Mouse (Mus musculus) stomach, postnatal 0 days (tissue): Measurements from ENCODE around the gene Akip1. TPM values are rescaled to one million over a fixed set of nuclear protein-coding genes. Genes with fewer than 3 reads are reported as not detected.
A peak's percentile ranks its signal among the peaks of the same experiment; 100 is the strongest.

Experiments used
- ATAC-seq: fragments of 200-750 bp; cut with Nextera tagmentation; 2 replicates; pipeline ENCODE4 v1.8.0; 2017; ENCODE audit not compliant: low FRiP score, low TSS enrichment
- DNase-seq: peaks from one replicate; pipeline ENCODE4 v3.0.0-alpha.2; 2016; ENCODE audit warnings: low spot score
- H3K27ac ChIP-seq: fragments of 300-500 bp; sonication (generic); replicated peaks from 2 replicates; pipeline ENCODE4 v1.5.1; 2014; ENCODE audit warnings: mild to moderate bottlenecking, control low read depth
- H3K27me3 ChIP-seq: fragments of 300-500 bp; sonication (generic); 2 replicates; pipeline ENCODE4 v1.6.1; 2014; ENCODE audit warnings: low read length; ENCODE audit not compliant: control insufficient read depth, insufficient read depth
- H3K36me3 ChIP-seq: fragments of 300-500 bp; sonication (generic); 2 replicates; pipeline ENCODE4 v1.6.1; 2014; ENCODE audit warnings: low read length, mixed read lengths; ENCODE audit not compliant: control insufficient read depth, insufficient read depth
- H3K4me1 ChIP-seq: fragments of 300-500 bp; sonication (generic); replicated peaks from 2 replicates; pipeline ENCODE4 v1.6.1; 2014; ENCODE audit warnings: antibody characterized with exemption; ENCODE audit not compliant: control insufficient read depth, insufficient read depth
- H3K4me2 ChIP-seq: fragments of 300-500 bp; sonication (generic); replicated peaks from 2 replicates; pipeline ENCODE4 v1.6.1; 2014; ENCODE audit warnings: low read depth, mild to moderate bottlenecking, control low read depth, moderate library complexity
- H3K4me3 ChIP-seq: fragments of 300-500 bp; sonication (generic); 2 replicates; pipeline ENCODE4 v1.5.1; 2014; ENCODE audit warnings: low read depth, low read length, control low read depth
- H3K9ac ChIP-seq: fragments of 300-500 bp; sonication (generic); 2 replicates; pipeline ENCODE4 v1.6.1; 2014; ENCODE audit warnings: mild to moderate bottlenecking, low read length, control low read depth, mixed read lengths
- H3K9me3 ChIP-seq: fragments of 300-500 bp; sonication (generic); 2 replicates; pipeline ENCODE4 v1.6.1; 2016; ENCODE audit warnings: low read length; ENCODE audit not compliant: control insufficient read depth
- CTCF ChIP-seq: IDR thresholded peaks from 2 replicates; pipeline ENCODE4 v1.5.1; 2016; ENCODE audit warnings: antibody characterized with exemption, low read depth, mild to moderate bottlenecking, moderate library complexity
- EP300 ChIP-seq: optimal IDR thresholded peaks from 2 replicates; pipeline ENCODE3; 2016; ENCODE audit warnings: antibody characterized with exemption
- whole genome bisulfite sequencing: fragments of 180-500 bp; shearing (Covaris S2); extraction: QIAGEN DNeasy Blood & Tissue Kit; methylation state at CpG from one replicate; pipeline ENCODE4 v1.1.7; 2014; 5-methylcytosine and 5-hydroxymethylcytosine counted together
- polyA plus RNA-seq: library from polyadenylated mRNA; unstranded; fragments of >200 nt; fragmentation: Nextera tagmentation; extraction: Ambion mirVana; gene quantifications from 2 replicates; pipeline ENCODE4 v1.2.1, GENCODE M21; 2015

Gene Akip1
- polyA plus RNA-seq, 1 experiment from 2014 or later, result 36.8 TPM

- ATAC-seq (no peak), DNase-seq (no peak)
These were observed 48.0 kb downstream of the Akip1 start for GRCm38 (mm10) chr7:109751427-109752007.

GRCm38 (mm10) chr7:109752008-109752925 lies 48.8 kb downstream of the Akip1 start, which contains the start of gene Tmem9b:
Tmem9b (minus strand) TSS chr7:109752875.
- under 1% methylated on average over 74 of the region's 74 CpGs for WGBS

More at GRCm38 (mm10) chr7:109751427-109752007, 48.0 kb downstream of the Akip1 start:
- Histone ChIP-seq H3K4me3 (peak overlapping the region; percentile 90), H3K9me3 (no peaks in the 10 kb centered on the region), H3K36me3 (0 out of 2 replicates have a peak, but pooled peaks cover 1% of the 10 kb centered on the region), H3K27me3 (no peaks in the 10 kb centered on the region), H3K4me1 (no peaks in the 10 kb centered on the region), H3K4me2 (peak overlapping the region; percentile 90), H3K9ac (peak overlapping the region; percentile 96), H3K27ac (peak overlapping the region; percentile 96)
- WGBS, result 3% methylated on average over 13 of the region's 13 CpGs
- TF ChIP-seq EP300, result no peak
- no peak for TF ChIP-seq CTCF

GRCm38 (mm10) chr7:109754034-109754433 lies 50.5 kb downstream of the Akip1 start:
- H3K4me3 ChIP-seq, result no peak overlapping the region
- 75% methylated on average over 8 of the region's 8 CpGs for WGBS
- H3K27me3 ChIP-seq, result no peaks in the 10 kb centered on the region
- TF ChIP-seq CTCF (no peak), EP300 (no peak)
- no peaks in the 10 kb centered on the region for H3K9me3 ChIP-seq
- no peak overlapping the region for H3K4me2 ChIP-seq
- DNase-seq, result no peak
- H3K27ac ChIP-seq, result peak overlapping the region; percentile 50; the same call in 1 of the 2 replicates
- H3K9ac ChIP-seq, result no peak overlapping the region
- H3K36me3 ChIP-seq, result no peaks in the 10 kb centered on the region
- H3K4me1 ChIP-seq, result no peaks in the 10 kb centered on the region
- ATAC-seq, result no peak

More at GRCm38 (mm10) chr7:109752008-109752925, 48.8 kb downstream of the Akip1 start, which contains the start of gene Tmem9b:
- H3K36me3 ChIP-seq, result no peaks in the 10 kb centered on the region
- H3K4me2 ChIP-seq, result peak within 1 kb of the TSS; percentile 90
- peak within 1 kb of the TSS; percentile 90 for H3K4me3 ChIP-seq
- no peaks in the 10 kb centered on the region for H3K9me3 ChIP-seq
- H3K4me1 ChIP-seq, result no peaks in the 10 kb centered on the region
- H3K27me3 ChIP-seq, result no peaks in the 10 kb centered on the region
- peak within 1 kb of the TSS; percentile 96 for H3K27ac ChIP-seq
- peak; percentile 89 for DNase-seq
- ATAC-seq, result peak; percentile 90
- peak within 1 kb of the TSS; percentile 96 for H3K9ac ChIP-seq
- TF ChIP-seq EP300, result no peak
- peak; percentile 42 for TF ChIP-seq CTCF

- Histone ChIP-seq H3K4me1 (no peaks in the 10 kb centered on the region), H3K27me3 (no peaks in the 10 kb centered on the region), H3K36me3 (no peaks in the 10 kb centered on the region), H3K9me3 (no peaks in the 10 kb centered on the region), H3K4me3 (no peak overlapping the region), H3K4me2 (no peak overlapping the region), H3K9ac (no peak overlapping the region), H3K27ac (no peak overlapping the region)
- WGBS, result 98% methylated on average over 3 of the region's 3 CpGs
- ATAC-seq (no peak), DNase-seq (no peak)
- no peak for TF ChIP-seq CTCF
- TF ChIP-seq EP300, result no peak
These were observed 52.8 kb downstream of the Akip1 start for GRCm38 (mm10) chr7:109756291-109756690.

Other genes starting within 250 kb of the Akip1 start
- gene Trim66, start 195.6 kb upstream of the Akip1 start, polyA plus RNA-seq, result 0.02 TPM in 2 replicates
- gene Rpl27a, start 184.5 kb upstream of the Akip1 start, polyA plus RNA-seq, result 122 and 123 TPM in 2 replicates
- gene St5, start 85 bp upstream of the Akip1 start, polyA plus RNA-seq, result 35.3 and 35.6 TPM in 2 replicates
- gene BC051019, start 20.2 kb downstream of the Akip1 start, polyA plus RNA-seq, result 0.17 and 0.25 TPM in 2 replicates
- 0.39 and 0.56 TPM in 2 replicates for gene Ascl3, start 28.0 kb downstream of the Akip1 start, polyA plus RNA-seq
- 103 and 106 TPM in 2 replicates for gene Tmem9b, start 49.2 kb downstream of the Akip1 start, polyA plus RNA-seq
- gene Nrip3, start 78.3 kb downstream of the Akip1 start, polyA plus RNA-seq, result 0.63 and 0.73 TPM in 2 replicates
- gene Scube2, start 162.0 kb downstream of the Akip1 start, polyA plus RNA-seq, result 0.79 and 0.96 TPM in 2 replicates